Mouse (Mus musculus) left cerebral cortex, adult 2 months (tissue): ENCODE data around the gene Mras. TPM values are rescaled to one million over a fixed set of nuclear protein-coding genes. Genes with fewer than 3 reads are reported as not detected.

ENCODE experiments used
- DNase-seq, 2 experiments: peaks; one replicate each; pipeline ENCODE4 v3.0.0; 2021 to 2022; ENCODE audit warnings: low spot score in 2 of 2, mixed read lengths in 1 of 2; ENCODE audit errors: extremely low spot score in 1 of 2
- H3K27ac ChIP-seq: fragments of 200-600 bp; 2 replicates; pipeline ENCODE4 v1.8.1; 2022
- H3K4me3 ChIP-seq: fragments of 200-600 bp; 2 replicates; pipeline ENCODE4 v1.8.1; 2022
- CTCF ChIP-seq: fragments of 200-600 bp; IDR thresholded peaks from 2 replicates; pipeline ENCODE4 v1.8.1; 2022; ENCODE audit warnings: antibody characterized with exemption, mild to moderate bottlenecking, moderate library complexity
- intact Hi-C: fragments of 180-260 bp; cut with DNase I; formaldehyde crosslinking; loops from one replicate; pipeline ENCODE4 v1.15.1; 2025
- total RNA-seq, 2 experiments: library from RNA; stranded (reverse); gene quantifications; 2 replicates each; pipeline ENCODE4 v1.2.3; 2021

Mras gene
- total RNA-seq, 2 experiments from 2014 or later: 166 TPM

GRCm38 (mm10) chr9:99345351-99345792 lies 91.8 kb downstream of the Mras start:
- intact Hi-C loops: no loop called here
- no peak for TF ChIP-seq CTCF
- Histone ChIP-seq H3K4me3 (no peak overlapping the region), H3K27ac (no peak overlapping the region)
- peak; percentile 54 to 66 for DNase-seq

- no peak for TF ChIP-seq CTCF
- H3K4me3 ChIP-seq: no peak overlapping the region
- no peak for DNase-seq
- intact Hi-C loops: no loop called here
- H3K27ac ChIP-seq: no peak overlapping the region
Measured at GRCm38 (mm10) chr9:99341600-99341999, 95.6 kb downstream of the Mras start.

- Histone ChIP-seq H3K27ac (no peak overlapping the region), H3K4me3 (no peak overlapping the region)
- intact Hi-C loops: no loop called here
- no peak for DNase-seq
- no peak for TF ChIP-seq CTCF
Measured at GRCm38 (mm10) chr9:99340126-99340525, 97.1 kb downstream of the Mras start.

GRCm38 (mm10) chr9:99339182-99339581 lies 98.0 kb downstream of the Mras start:
- Histone ChIP-seq H3K4me3 (no peak overlapping the region), H3K27ac (no peak overlapping the region)
- no peak for DNase-seq
- peak; percentile 28 for TF ChIP-seq CTCF
- intact Hi-C loops: no loop called here

GRCm38 (mm10) chr9:99338293-99338692 lies 98.9 kb downstream of the Mras start:
- intact Hi-C loops: no loop called here
- no peak for TF ChIP-seq CTCF
- H3K4me3 ChIP-seq: no peak overlapping the region
- DNase-seq: no peak
- no peak overlapping the region for H3K27ac ChIP-seq

GRCm38 (mm10) chr9:99336538-99336937 lies 100.6 kb downstream of the Mras start:
- no peak for TF ChIP-seq CTCF
- DNase-seq: no peak
- intact Hi-C loops: no loop called here
- Histone ChIP-seq H3K27ac (no peak overlapping the region), H3K4me3 (no peak overlapping the region)

Other genes starting within 250 kb of the Mras start
- not detected for gene Faiml, start 200.1 kb downstream of the Mras start, total RNA-seq
- gene Cep70, start 194.0 kb downstream of the Mras start, total RNA-seq: 10 to 100 TPM; 21.2 to 30.6 TPM
- gene Esyt3, start 78.8 kb downstream of the Mras start, total RNA-seq: 1 to 10 TPM; 1.7 to 2.1 TPM
- not detected for gene Nme9, start 14.1 kb upstream of the Mras start, total RNA-seq
- gene Armc8, start 131.5 kb upstream of the Mras start, total RNA-seq: 10 to 100 TPM; 52.5 to 54.9 TPM
- 10 to 100 TPM; 14.2 to 15.9 TPM for gene Dbr1, start 138.4 kb upstream of the Mras start, total RNA-seq
- under 1 TPM in 1 of 2 experiments, not detected in 1; 0.21 TPM for gene A4gnt, start 175.1 kb upstream of the Mras start, total RNA-seq
- gene Dzip1l, start 192.1 kb upstream of the Mras start, total RNA-seq: 10 to 100 TPM; 32.4 to 33.8 TPM